Mouse (Mus musculus): ENCODE data around the gene Zfp992.
"Not testable (repeated sequence)": the region's sequence is repeated elsewhere in the genome, so short reads cannot be mapped to it uniquely, and the experiment has no call there.

DNA sequence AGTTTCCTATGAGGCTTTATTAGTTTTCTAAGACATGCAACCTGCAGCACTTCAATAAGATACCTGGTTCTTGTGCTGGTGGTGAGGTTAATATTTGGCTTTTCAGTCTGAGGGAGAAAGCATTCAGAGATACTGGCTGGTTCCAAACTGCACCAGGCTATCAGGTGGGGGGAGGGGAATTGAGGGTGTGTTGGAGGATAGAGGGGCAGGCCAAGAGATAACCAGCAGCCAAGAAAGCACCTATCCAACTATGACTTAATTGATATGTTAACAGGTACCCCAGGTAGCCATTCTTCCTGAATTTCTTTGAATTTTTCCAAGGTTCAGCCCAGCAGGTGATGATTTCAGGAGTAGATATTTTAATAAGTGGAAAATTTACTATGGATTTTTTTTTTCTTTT, 63.0 kb downstream of the Zfp992 start:
- not testable (repeated sequence) for TF ChIP-seq CTCF (IDR thresholded peaks at IDR 0.05; ENCODE audit: low read depth, low read length); POLR2A (IDR thresholded peaks at IDR 0.05; ENCODE audit: borderline replicate concordance, low read depth, low read length)

Data from bone marrow macrophage, adult 2 months (primary cell).